Mouse (Mus musculus) CD4-positive helper T cell, adult 2 months (primary cell): ENCODE measurements around the gene Usp12.

Experiments
- DNase-seq: peaks from one replicate; pipeline ENCODE4 v3.0.0-alpha.2; 2012; ENCODE audit warnings: low read depth, missing footprints, low spot score

Gene Usp12

DNA sequence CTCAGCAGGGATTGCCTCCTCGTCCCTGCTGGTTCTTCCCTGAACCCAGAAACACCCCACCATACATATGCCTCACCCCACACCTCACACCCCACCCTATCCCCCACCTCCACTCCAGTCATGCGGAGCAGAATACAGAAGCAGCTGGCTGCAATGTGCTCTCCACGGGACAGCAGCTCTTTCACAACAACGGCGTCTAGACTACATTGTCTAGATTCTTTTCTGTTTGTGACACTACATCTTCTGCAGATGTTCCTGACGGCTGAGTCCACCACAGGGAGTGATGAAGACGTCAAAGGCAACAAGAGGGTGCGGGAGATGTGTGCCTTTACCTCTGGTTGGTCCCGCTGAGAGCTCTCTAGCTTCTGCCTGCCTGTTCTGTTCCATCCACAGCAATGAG lies 3.2 kb upstream of the Usp12 start:
- DNase-seq = no peak

DNA sequence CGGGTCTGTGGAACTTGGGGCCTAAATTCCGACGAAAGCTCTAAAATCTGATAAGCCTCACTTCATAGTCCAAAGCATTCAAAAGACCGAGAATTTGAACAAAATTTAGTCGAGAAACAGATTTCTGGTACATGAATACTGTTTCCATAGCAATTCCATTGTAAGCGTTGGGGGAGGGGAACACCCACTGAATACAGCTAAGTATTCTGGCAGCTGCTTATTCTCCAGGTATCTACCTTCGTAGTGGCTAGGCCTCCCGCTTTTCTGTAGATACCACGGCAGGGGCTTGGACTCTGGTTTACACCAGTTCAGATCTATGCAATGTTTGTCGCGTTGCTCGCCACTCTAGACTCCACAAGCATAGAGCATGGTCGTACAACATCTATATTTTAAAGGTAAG lies 922 bp upstream of the Usp12 start:
- no peak for DNase-seq

DNA sequence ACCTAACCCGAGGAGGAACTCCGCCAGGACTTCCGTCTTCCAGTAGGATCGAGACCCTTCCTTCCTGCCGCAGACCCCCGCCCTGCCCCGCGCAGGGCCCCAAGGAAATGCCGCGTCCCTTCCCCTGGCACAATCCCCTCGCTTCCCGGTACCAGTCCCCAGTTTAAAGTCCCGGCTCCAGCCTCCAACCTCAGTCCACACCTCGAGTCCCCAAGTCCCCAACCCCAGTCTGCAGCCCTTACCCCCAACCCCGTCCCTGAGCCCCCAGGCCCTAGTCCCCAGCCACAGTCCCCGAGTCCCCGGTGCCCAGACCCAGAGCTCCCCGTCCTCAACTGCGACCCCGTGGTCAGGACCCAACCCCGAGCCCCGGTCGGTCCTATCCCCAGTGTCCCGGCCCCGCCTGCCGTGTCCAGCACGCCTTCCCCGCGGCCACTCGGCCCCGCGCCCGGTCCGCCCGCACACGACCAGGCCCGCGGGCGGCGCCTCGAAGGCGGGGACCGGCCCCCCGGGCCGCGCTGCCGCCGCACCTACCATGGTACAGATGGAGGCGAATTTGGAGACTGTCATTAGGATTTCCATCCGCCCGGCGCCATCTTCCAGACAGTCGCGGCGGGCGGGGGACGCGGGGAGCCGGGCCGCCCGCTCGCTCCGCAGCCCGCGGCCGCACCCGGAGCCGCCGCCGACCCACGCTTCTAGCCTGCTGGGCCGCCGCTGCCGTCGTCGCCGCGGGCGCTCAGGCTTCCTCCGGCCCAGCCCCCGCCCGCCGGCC lies 538 bp downstream of the Usp12 start:
- peak; percentile 56 for DNase-seq

DNA sequence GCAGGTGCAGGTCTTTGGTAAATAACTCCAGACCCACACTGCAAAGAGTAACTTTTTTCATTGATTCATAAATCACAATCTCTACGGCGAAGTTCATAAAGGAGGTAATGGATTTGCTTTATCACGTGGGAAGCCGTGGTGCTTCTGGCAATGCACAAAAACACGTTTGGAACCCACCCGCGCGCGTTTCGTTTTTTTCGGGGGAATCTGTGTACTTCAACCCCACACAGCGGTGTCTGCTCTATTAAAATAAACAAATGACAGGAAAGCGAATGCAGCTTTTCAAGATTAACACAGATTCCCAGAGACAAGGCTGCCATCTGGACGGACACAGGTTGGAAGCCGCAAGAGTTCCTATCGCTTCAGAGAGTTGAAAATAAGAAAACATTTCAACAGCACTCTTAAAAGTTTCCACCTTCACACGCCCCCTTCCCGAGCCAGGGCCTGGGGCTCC lies 1.1 kb downstream of the Usp12 start:
- no peak for DNase-seq

DNA sequence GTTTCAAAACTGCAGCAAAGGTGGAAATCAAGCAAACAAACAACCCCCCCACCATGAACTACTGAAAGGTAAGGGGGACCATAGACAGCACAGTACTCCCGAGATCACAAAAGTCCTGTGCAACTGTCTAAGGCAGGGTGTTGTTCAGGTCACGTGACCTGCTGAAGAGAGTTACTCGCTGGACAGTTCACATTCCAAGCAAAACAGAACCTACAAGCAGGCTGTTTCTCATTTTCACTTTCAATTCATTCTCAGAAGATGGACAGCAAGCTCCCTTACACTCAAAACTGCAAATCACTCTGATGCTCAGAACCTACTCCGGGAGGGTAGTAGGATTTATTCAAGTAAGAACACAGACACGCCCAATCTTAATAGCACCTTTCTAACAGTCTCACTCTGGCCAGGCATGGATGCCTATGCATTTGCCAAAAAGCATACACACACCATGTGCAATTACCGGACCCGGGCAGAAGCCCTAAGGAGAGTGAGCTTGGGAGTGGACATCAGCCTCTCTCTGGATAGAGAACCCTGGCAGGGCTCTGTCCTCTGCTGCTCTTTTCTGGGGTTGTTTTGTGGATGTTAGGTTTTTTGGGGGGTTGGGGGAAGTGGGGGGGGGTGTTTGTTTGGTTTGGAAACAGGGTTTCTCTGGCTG lies 2.5 kb downstream of the Usp12 start:
- DNase-seq = no peak

DNA sequence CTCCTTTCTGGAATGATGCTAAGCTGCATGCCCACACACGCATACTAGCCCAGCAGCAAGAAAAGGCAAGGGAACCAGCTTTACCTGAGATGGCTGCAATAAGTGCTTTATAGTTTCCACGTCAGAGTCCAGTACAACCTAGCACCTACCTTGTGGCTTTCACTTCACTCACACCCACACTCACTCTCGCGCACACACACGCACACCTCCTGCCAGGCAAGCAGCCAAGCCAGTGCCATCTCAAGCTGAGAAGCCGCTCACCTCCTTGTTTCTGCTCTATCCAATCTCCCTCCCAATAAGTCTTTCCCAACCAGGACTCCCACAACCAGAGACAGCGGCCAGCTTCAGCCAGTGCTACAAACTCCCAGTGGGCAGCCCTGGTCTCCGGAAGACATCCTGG lies 3.9 kb downstream of the Usp12 start:
- peak; percentile 37 for DNase-seq

DNA sequence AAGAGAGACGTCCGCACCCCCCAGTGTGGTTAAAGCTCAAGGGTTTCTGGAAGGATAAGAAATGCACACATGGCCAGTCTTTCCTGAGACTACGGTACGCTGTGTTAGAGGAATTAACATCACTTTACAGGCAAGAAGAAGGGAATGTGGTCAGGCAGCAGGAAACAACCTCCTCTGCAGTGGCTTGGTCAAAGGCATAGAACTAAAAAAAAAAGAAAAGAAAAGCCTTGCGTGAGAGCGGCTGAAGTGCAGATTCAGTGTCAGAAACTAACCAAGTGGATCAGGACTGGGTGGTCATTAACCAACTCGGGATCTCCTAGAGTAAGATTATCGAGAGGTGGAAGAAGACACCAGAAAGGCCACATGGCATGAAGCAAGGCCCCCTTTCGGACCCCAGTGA lies 5.4 kb downstream of the Usp12 start:
- DNase-seq = no peak

DNA sequence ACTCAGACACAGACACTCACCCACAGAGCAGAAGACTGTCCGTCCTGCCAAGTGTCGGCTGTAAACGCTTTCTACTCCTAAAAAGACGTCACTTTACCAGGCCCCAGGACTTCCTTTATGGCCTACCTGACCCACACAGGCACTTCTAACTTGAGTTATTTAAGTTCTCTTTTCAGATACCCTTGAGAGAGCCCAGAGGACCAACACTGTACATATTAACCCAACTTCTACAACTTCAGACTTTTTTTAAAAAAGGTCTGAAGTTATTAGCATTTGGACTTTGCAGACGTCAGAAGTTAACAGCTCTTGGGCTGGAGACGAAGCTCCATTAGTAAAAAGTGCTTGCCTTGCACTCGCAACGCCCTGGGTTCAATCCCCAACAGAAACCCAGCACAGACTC lies 8.7 kb downstream of the Usp12 start:
- DNase-seq = no peak

DNA sequence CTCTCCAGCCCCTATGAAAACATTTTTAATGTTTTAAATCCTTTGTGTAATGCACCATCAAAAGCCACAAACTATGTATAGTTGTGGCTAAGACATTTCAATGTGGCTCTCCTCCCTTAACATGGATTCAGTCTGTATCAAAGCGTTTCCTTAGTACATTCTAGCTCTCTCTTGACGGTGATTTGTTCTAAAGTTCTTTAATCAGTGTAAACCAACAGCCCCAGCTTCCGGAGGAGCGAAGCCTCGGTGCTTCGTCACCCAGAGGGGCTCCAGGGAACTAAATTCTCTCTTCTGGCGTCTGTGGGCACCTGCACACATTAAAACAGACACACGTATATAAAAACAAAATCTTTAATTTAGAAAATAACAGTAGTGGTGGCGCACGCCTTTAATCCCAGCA lies 10.9 kb downstream of the Usp12 start:
- DNase-seq = peak; percentile 73

DNA sequence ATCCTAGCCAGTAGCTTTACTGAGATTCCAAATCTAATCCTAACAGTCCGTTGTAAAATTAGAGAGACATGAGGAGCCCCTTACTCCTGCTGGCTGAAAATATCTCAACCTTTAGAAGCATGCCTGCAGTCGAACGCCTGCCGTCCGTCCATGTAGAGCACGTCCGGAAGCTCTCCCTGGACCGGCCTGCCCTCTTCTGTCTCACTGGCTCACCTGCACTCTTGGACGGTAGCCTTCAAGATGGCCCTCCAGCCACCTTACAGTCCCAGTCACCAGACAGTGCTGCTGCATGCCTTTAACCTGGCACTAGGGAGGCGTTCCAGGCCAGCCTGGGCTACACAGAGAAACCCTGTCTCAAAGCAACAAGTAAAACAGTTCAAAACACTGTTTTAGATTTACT lies 11.5 kb downstream of the Usp12 start:
- no peak for DNase-seq

DNA sequence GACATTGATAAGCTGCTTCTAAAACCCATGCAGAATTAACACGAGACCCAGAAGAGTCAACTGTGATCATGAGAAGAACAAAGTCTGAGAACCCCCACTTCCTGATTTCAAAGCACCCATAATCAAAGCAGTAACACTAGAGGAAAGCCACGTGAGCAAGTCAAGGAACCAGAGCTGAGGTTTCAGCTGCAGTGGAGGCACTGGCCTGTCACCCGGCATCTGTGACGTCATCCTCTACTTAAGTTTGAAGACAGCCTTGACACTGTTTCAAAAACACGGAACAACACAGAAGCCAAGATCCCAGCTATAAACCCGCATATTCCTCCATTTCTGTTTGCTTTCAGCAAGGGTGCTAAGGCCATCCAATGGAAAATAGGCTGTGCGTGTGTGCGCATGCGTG lies 13.1 kb downstream of the Usp12 start:
- peak; percentile 94 for DNase-seq

DNA sequence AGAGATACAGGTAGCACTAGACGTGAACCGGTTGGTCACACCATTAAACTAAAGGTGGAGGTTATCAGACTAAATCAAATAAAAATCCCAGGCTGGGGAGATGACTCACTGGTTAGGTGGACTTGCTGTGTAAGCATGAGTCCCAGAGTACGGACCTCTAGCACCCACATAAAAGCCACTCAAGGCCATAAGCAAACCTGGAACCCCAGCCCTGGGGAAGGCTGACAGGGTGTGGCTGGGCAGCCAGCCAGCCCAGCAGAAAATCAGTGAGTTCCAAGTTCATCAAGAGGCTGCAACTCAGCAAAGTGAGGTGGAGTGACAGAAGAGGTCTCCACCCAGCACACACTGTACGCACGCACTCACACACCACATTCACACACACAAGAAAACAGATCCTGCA lies 14.9 kb downstream of the Usp12 start:
- DNase-seq = peak; percentile 38

DNA sequence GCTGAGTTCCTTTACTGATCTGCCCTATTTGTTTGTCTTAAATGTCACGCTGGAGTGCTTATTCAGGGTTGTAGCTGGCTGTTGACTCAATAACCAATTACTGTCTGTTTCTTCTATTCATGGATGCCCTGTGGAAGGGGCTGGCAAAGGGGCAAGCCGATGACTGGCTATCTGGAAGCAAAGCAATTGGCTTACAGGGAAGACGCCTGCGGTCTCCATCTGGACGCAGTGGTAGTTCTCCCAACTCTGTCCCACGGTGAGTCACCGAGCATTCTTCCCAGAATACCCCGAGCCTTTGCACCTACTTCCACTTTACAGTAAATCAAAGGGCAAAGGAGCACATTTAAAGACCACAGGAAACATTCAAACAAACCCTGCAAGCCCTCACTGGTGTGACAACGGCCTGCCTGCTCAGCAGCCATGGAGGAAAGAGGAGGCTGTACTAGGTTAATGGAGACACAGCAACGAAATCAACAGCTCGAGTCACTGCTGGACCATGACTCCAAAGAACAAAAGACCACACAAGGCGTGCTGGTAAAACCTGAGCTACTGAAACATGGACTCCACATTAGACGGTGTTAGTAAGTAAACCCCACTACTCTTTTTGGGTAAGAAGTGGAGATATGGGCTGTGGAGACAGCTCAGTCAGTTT lies 17.7 kb downstream of the Usp12 start:
- no peak for DNase-seq

DNA sequence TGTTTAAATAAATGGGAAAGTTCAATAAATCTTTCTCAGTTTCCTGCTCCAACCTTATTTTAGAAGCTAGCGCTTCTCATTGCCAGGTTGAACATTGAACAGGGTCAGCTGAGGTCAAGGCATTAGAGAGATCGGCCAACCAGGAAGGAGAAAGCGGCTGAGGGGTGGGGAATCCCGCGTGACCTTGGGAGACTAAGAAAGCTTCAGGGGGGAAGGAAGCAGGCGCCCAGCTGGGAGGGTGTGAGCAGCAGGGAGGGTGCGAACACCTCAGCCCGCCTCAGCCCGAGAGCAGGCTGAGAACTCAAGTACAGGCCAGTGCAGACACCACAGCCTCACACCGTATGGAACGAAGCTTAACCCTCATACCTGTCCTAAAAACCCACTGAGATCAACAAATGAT lies 22.8 kb downstream of the Usp12 start:
- no peak for DNase-seq

DNA sequence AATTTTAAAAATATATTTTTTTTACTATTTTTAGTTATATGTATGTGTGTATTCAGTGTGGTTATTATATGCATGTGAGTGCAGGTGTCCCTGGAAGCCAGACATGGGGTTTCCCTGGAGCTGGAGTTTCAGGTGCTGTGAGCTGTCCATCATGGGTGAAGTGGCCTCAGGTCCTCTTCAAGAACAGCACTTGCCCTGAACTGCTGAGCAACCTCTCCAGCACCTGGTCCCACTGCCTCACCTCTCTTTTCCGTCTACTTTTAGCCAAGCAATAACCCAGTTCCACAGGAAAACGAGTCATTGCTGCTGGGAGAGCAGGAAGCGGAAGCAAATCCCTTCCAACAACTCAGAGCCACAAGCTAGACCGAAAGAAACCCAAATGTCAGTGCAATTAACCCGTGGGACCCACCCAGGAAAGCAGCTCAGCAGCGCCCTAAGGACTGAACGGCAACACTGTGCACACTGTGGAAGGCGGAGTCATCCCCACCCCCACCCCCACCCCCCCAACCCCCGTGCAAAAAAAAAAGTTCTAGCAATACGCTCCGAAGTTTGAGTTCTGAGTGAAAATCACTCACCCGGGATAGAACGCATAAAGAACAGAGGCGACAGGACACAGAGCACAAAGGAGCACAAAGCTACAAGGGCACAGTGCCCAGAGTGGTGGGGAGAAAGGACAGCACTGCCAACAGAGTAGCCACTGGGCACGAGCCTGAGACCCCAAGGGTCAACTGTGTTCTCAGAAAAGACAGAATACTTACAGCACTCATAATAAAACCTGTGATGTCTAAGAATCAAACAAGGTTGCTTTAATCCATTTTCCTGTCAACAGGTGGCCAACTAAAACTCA lies 24.6 kb downstream of the Usp12 start:
- DNase-seq = no peak

DNA sequence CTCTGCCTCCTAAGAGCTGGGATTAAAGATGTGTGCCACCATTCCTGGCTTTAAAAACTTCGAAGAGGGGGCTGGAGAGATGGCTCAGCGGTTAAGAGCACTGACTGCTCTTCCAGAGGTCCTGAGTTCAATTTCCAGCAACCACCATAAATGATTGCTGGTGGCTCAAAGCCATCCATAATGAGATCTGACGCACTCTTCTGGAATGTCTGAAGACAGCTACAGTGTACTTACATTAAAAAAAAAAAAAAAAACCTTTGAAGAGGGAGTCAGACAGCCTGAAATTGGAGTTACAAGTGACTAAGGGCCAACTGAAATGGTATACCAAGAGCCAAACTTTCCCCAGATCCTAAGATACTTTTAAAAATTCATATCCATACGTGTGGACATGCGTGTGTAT lies 29.0 kb downstream of the Usp12 start:
- no peak for DNase-seq

DNA sequence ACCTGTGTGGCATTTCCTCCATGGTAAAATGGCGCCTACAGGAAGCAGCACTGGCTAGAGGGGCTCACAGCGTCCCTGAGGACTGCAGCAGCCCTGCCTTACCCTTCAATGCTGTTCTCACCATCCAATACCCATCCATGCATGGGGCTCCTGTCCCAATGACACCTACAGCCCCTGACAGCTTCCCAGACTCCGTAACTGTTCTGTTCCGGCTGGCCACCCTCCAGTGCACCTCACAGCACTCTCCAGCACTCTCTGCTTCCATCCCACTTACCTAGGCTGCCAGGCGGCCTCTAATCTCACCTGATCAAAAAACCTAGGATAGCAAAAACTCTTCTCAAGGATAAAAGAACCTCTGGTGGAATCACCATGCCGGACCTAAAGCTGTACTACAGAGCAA lies 35.6 kb downstream of the Usp12 start:
- no peak for DNase-seq

DNA sequence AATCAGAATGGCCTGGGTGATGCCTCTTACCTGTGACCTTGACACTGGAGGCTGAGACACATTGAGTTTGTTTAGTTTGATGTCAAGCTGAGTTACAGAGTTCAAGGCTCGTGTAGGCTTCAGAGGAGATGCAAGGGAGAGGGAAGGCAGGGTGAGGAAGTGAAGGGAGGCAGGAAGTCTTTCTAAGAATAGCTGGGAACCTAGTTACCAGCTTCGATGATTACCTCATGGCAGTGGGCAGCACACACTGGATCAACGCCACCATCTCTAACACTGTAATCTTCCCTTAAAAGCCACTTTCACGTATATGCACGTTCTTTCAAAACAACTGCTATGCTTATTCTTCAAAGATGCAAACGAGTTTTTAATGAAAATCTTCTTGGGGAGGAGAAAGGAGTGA lies 36.9 kb downstream of the Usp12 start:
- no peak for DNase-seq

DNA sequence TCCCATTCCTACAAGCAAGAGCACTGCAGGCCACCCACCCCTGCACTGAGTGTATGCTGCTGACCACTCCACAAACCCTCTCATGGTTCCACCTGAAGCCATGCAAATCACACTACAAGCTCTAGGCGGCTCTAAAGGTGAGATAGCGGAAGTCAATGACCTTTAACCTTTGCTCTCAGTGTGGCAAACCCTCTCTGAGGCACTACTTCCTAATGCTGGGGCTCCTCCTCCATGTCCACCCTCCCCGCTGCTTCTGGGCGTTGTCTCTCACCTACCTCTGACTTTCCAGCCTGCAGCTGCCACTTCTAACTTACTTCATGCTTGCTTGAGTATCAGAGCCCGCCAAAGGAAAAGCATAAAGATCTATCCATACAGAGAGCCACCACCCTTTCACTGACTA lies 37.5 kb downstream of the Usp12 start:
- no peak for DNase-seq

DNA sequence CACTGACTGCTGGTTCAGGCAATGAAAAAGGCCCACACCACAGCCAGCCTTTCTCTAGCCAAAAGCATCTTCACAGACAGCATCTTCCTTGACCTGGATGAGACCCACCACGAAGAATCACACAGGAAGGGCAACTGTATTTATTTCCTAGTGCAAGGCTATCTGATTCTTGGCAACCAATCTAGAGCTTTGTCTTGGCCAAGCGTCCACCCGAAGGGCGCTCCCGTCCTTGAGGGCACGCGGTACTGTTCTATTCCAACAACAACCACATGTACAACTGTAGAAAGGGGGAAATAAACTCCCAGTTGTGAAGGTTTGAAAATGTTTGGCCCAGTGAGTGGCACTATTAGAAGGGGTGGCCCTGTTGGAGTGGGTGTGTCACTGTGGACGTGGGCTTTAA lies 41.6 kb downstream of the Usp12 start:
- no peak for DNase-seq

DNA sequence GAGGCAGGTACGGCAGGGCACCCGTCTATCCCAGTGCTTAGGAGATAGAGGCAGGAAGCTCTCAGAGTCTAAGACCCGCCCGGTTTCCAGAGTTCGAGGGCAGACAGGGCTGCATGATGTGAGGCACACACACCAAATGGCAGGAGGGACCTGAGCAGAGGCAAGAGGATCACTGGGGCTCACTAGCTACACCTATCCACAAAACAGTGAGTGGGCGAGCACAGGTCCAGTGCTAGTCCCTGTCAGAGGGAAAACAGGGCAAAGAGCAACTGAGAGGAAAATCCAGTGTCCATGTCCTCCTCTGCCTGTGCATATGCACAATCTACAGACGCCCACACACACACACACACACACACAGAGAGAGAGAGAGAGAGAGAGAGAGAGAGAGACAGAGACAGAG lies 43.8 kb downstream of the Usp12 start:
- no peak for DNase-seq

DNA sequence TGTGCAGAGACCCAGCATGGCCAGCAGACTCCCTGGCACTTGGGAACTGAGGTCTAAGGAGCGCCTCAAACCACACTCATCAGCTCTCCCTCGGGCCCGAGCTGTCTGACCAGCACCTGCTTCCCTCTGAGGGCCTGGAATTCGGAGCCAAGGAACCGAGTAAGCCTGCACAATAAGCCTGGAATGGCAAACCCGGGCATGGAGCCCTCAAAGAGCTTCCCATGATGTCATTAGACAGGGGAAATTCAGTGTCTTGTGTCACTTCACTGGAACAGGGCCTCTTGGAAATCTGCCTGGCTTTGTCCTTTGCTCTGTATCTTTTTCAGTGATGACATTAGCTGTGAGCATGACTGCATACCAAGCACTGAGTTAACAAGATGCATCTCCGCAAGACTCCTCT lies 44.5 kb downstream of the Usp12 start:
- no peak for DNase-seq
